Mouse (Mus musculus) ES-Bruce4 (cell line): ENCODE data around the gene Sult2b1.

Source experiments
- CTCF ChIP-seq: IDR thresholded peaks from one replicate; pipeline ENCODE4 v1.8.1; 2011; ENCODE audit warnings: low read depth, low read length
- EP300 ChIP-seq: IDR thresholded peaks from 2 replicates; pipeline ENCODE4 v1.6.1; 2011; ENCODE audit warnings: low read depth, low read length; ENCODE audit not compliant: insufficient read depth

GRCm38 (mm10) chr7:45715741-45716459 lies 68.6 kb downstream of the Sult2b1 start:
- TF ChIP-seq EP300 (no peak), CTCF (no peak)
